Mouse (Mus musculus) cerebellum, adult 2 months (tissue): ENCODE measurements at regions not wholly inside any gene's neighbourhood (a gene's known extent, or its start where the extent isn't known, plus 50 kb on each side); places are given as distances from the start of the nearest gene placed in this dataset.
A peak's percentile ranks its signal among the peaks of the same experiment; 100 is the strongest.

ENCODE experiments used
- DNase-seq, 2 experiments: peaks; one replicate each; pipeline ENCODE4 v3.0.0; 2021
- H3K27ac ChIP-seq: fragments of 200-500 bp; 2 replicates; pipeline ENCODE4 v1.5.1; 2012; ENCODE audit warnings: low read length, control low read depth, inconsistent platforms; ENCODE audit not compliant: insufficient read depth
- H3K27me3 ChIP-seq: fragments of 200-500 bp; 2 replicates; pipeline ENCODE4 v1.6.1; 2012; ENCODE audit warnings: inconsistent platforms, mild to moderate bottlenecking, low read length, moderate library complexity; ENCODE audit not compliant: control insufficient read depth, insufficient read depth
- H3K4me1 ChIP-seq: fragments of 200-500 bp; 2 replicates; pipeline ENCODE4 v1.6.1; 2011; ENCODE audit warnings: low read length; ENCODE audit not compliant: control insufficient read depth, insufficient read depth
- H3K4me3 ChIP-seq: fragments of 200-500 bp; replicated peaks from 2 replicates; pipeline ENCODE3; 2011; ENCODE audit warnings: mild to moderate bottlenecking, low read depth, low read length, control low read depth; ENCODE audit not compliant: insufficient read depth
- CTCF ChIP-seq: fragments of 200-500 bp; IDR thresholded peaks from 2 replicates; pipeline ENCODE4 v1.5.1; 2011; ENCODE audit warnings: low read depth, mild to moderate bottlenecking, control low read depth, low read length, moderate library complexity, borderline replicate concordance; ENCODE audit not compliant: insufficient read depth
- POLR2A ChIP-seq: fragments of 200-500 bp; IDR thresholded peaks from 2 replicates; pipeline ENCODE4 v1.6.1; 2011; ENCODE audit warnings: low read length, control low read depth, borderline replicate concordance; ENCODE audit not compliant: insufficient read depth
- WGBS: fragments of 180-500 bp; shearing (Covaris S2); methylation state at CpG from one replicate; pipeline ENCODE4 v1.1.7; 2018; 5-methylcytosine and 5-hydroxymethylcytosine counted together

GRCm38 (mm10) chr3:78635386-78635785, 650.9 kb downstream of the Rapgef2 start:
- no peak overlapping the region for H3K4me3 ChIP-seq
- no peaks in the 10 kb centered on the region for H3K4me1 ChIP-seq
- DNase-seq: no peak
- 15% methylated on average over 4 of the region's 4 CpGs for WGBS
- no peaks in the 10 kb centered on the region for H3K27me3 ChIP-seq
- H3K27ac ChIP-seq: no peak overlapping the region
- TF ChIP-seq POLR2A (no peak), CTCF (no peak)

DNA sequence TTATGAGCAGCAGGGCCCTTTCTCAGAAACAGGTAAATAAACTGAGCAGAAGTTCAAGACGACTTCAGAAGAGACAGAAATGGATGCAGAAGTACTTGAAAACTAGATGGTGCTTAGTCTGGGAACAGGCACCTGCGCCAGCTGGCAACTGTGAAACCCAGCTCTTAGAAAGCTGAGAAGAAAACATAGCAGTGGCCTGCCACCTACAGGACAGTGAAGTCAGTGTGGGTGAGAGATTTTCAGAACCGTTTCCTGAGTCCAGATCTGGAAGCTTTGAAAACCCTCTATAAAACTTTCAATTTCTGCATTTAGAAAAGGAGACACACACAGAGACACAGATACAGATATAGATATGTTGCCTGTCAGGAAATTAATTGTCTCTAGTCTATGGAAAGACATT, 667.4 kb downstream of the Rapgef2 start:
- TF ChIP-seq CTCF: peak; percentile 43; the same call in 1 of the 2 replicates
- no peak for TF ChIP-seq POLR2A
- WGBS: 27% methylated on average over 3 of the region's 3 CpGs
- no peaks in the 10 kb centered on the region for H3K4me1 ChIP-seq
- no peaks in the 10 kb centered on the region for H3K27me3 ChIP-seq
- H3K4me3 ChIP-seq: no peak overlapping the region
- DNase-seq: peak; percentile 24 to 33
- no peak overlapping the region for H3K27ac ChIP-seq

DNA sequence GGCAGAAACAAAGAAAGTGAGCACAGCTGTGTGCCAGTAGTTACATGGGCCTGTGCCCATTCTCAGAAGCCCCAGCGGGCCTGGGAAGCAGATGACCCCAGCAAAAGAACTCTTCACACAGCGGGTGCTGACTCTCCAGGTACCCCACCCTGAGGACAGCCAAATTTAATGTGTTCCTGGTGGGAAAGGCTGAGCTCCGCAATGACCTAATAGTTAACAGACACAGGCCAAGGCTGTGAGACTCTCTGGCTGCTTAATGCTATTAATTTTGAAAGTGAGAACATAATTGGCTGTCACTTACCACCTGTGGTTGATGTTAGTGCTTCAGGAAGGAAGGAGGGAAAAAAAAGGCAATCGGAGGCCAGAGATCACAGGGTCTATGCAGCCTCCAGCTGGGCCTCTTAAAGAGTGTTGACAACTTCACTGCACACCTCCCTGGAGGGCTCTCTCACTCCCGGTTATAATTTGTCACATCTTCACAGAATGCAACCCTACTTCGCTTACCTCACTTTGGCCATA, 691.5 kb downstream of the Rapgef2 start:
- no peaks in the 10 kb centered on the region for H3K4me1 ChIP-seq
- WGBS: 18% methylated on average over 6 of the region's 6 CpGs
- H3K27me3 ChIP-seq: no peaks in the 10 kb centered on the region
- no peak for DNase-seq
- no peak for TF ChIP-seq CTCF
- TF ChIP-seq POLR2A: no peak
- no peak overlapping the region for H3K4me3 ChIP-seq
- H3K27ac ChIP-seq: no peak overlapping the region

DNA sequence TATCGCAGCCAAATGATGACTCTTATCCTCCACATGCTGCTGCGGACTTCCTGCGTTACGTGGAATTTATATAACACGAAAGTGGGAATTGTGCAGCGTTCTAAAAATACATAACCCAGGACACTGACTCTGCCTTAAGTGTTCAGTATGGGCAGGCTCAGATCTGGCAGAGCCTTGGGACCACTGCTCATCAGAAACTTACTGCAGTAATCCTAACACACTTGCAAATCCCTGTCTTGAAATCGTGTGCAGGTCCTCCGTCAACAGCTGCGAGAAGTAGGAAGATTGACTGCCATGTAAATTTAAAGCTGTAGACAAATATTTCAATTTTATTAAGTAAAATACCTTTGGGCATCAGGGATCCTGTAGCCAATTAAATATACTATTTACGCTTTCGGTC, 692.0 kb downstream of the Rapgef2 start:
- TF ChIP-seq CTCF (no peak), POLR2A (no peak)
- no peaks in the 10 kb centered on the region for H3K27me3 ChIP-seq
- 76% methylated on average over 11 of the region's 11 CpGs for WGBS
- no peaks in the 10 kb centered on the region for H3K4me1 ChIP-seq
- H3K27ac ChIP-seq: no peak overlapping the region
- no peak overlapping the region for H3K4me3 ChIP-seq
- DNase-seq: no peak

DNA sequence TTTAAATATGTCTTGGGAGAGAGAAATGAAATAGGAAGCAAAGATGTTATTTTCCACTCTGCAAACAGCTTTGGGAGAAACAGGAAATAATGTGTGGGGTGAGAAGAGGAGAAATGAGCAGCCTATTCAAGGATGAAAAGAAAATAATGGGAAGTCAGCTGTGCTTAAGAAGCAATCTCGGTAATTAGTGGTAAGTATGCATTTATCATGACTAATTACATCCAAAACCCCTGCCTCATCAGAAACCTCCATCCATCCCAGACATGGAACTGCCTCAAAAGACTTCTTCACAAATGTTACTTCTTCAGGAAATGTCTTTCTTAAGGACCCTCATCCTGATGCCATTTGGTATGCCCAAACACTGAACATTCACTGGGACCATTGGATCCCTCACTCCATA, 699.7 kb downstream of the Rapgef2 start:
- no peak overlapping the region for H3K4me3 ChIP-seq
- TF ChIP-seq CTCF: no peak
- no peak for TF ChIP-seq POLR2A
- no peak overlapping the region for H3K27ac ChIP-seq
- H3K27me3 ChIP-seq: no peaks in the 10 kb centered on the region
- no peaks in the 10 kb centered on the region for H3K4me1 ChIP-seq
- no peak for DNase-seq
- WGBS: 80% methylated on average over 1 of the region's 1 CpGs

DNA sequence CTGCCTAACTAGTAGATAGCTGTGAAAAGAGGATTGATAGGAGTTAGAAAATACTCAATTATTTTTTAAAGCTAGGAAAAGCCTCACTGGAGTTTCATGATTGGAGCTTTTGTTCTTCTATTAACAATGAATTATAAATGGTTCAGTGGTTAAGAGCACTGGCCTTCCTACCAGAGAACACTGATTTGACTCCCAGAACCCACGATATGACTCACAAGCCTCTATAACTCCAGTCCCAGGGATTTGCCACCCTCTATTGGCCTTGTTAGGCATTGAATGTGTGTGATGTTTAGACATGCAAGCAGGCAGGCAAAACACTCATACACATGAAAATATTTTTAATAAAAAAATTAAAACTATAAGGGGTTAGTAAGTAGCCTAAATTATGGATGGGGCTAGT, 704.4 kb downstream of the Rapgef2 start:
- Histone ChIP-seq H3K27ac (no peak overlapping the region), H3K4me1 (no peaks in the 10 kb centered on the region), H3K4me3 (no peak overlapping the region), H3K27me3 (no peaks in the 10 kb centered on the region)
- no peak for DNase-seq
- TF ChIP-seq CTCF: no peak
- TF ChIP-seq POLR2A: no peak
- 58% methylated on average over 1 of the region's 1 CpGs for WGBS

- DNase-seq: no peak
- Histone ChIP-seq H3K27ac (no peak overlapping the region), H3K4me3 (no peak overlapping the region), H3K4me1 (no peaks in the 10 kb centered on the region), H3K27me3 (no peaks in the 10 kb centered on the region)
- TF ChIP-seq CTCF (no peak), POLR2A (no peak)
- 27% methylated on average over 3 of the region's 3 CpGs for WGBS
These were observed 705.2 kb downstream of the Rapgef2 start for GRCm38 (mm10) chr3:78581100-78581499.

DNA sequence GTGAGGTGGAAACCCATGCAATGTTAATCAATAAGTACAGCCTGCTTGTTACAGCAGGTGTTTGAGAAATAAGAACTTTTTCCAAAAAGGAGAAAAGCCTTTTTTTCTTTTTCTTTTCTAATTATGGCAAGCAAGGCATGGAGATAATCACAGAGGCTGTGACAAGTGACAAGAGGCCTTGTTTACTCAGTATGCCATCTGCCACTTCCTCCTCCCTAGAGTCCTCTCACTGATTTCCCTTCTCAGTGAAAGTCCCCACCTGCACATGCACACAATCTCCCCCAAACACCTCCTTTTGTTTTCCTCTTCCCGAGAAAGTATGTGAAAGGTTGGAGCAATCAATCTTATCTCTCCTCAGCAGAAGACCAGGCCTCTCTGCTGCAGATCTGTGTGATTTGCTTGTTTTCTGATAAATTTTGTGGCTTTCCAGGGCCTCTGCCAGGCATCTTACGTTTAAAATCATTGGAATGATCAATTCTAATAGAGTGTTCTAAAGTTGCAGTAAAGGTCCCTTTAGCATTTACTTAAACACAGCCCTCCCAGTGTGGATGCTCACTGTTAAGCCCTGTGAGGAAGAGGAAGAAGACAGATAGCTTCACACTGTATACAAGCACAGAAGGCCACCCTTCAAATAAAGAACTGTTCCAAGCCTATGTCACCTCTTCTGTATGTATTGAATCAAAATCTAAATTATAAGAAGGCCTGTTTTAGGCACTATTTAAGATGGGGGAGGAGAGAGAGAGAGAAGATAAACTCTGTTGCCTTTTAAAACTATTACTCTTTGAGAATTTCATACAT, 710.5 kb downstream of the Rapgef2 start:
- H3K27ac ChIP-seq: no peak overlapping the region
- H3K4me3 ChIP-seq: no peak overlapping the region
- H3K4me1 ChIP-seq: no peaks in the 10 kb centered on the region
- no peaks in the 10 kb centered on the region for H3K27me3 ChIP-seq
- TF ChIP-seq CTCF (no peak), POLR2A (no peak)
- no peak for DNase-seq
- 21% methylated on average over 2 of the region's 2 CpGs for WGBS

DNA sequence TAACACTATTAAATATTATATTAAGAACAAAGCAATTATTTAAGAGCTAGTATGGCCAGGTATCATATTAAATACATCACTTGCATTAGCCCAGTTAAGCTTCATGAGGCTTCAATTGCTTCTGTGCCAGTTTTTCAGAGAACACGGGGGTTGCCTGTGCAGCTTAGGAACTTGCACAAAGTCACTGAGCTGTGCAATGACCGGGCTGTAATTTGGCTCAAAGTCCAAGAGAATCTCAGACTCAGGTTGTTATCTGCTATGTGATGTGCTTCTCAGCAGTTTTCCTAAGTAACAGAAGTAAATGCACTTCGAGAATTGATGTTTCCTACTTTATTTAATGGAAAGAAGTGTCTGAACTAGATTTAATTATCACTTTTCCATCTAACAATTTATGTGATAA, 711.5 kb downstream of the Rapgef2 start:
- TF ChIP-seq CTCF (no peak), POLR2A (no peak)
- Histone ChIP-seq H3K4me1 (no peaks in the 10 kb centered on the region), H3K27ac (no peak overlapping the region), H3K4me3 (no peak overlapping the region), H3K27me3 (no peaks in the 10 kb centered on the region)
- 32% methylated on average over 3 of the region's 3 CpGs for WGBS
- no peak for DNase-seq
